Mouse (Mus musculus): ENCODE measurements around the gene Pakap.
"Not testable (repeated sequence)": the region's sequence is repeated elsewhere in the genome, so short reads cannot be mapped to it uniquely, and the experiment has no call there.

Gene Pakap

GRCm38 (mm10) chr4:57867454-57867853, 299.5 kb downstream of the Pakap start:
- DNase-seq (ENCODE audit: low read depth, low spot score), result peak; percentile 27

DNA sequence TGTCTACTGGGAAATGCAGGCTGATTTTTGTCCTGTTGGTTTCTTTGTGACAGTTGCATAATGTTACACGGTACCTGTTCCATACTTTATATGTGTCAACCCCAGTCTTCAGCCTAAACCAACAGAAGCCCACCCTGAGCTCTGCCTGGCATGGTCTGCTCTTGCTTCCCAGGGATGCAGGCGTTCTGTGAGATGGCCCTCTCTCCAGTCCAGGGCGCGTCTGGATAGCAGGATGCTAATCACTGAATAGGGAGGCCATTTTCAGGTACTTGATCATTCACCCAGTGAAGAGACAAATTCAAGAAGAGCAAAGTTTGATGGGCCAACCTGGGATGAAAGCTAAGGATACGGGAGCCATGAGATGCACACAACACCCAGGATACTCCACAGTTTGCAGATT, 311.2 kb downstream of the Pakap start:
- no peak for DNase-seq (ENCODE audit: low read depth, low spot score)

DNA sequence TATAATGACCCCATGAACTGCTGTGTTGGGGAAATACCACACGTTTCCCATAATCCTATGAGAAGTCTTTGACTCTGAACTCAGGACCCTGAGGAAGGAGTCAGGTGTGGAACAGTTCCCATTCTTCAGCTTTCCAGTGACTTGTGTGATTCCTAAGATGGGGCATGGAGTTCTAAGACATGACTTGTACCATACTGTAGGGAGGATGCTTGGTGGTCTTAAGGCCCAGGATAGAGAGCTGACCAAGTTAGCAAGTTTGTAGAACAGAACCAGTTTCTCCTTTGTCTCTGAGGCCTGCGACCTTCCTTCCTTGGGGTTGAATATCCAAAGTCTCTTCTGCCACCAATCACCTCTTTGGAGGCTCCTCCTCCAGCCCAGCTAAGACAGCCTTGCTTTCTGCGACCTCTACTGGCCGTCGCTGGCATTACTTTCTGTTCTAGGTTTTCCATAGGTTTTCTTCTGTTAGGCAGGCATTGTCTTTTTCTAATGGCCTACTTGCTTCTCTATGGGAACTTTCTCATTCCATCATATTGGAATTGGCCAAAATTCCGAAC, 311.9 kb downstream of the Pakap start:
- peak; percentile 68 for DNase-seq (ENCODE audit: low read depth, low spot score)

DNA sequence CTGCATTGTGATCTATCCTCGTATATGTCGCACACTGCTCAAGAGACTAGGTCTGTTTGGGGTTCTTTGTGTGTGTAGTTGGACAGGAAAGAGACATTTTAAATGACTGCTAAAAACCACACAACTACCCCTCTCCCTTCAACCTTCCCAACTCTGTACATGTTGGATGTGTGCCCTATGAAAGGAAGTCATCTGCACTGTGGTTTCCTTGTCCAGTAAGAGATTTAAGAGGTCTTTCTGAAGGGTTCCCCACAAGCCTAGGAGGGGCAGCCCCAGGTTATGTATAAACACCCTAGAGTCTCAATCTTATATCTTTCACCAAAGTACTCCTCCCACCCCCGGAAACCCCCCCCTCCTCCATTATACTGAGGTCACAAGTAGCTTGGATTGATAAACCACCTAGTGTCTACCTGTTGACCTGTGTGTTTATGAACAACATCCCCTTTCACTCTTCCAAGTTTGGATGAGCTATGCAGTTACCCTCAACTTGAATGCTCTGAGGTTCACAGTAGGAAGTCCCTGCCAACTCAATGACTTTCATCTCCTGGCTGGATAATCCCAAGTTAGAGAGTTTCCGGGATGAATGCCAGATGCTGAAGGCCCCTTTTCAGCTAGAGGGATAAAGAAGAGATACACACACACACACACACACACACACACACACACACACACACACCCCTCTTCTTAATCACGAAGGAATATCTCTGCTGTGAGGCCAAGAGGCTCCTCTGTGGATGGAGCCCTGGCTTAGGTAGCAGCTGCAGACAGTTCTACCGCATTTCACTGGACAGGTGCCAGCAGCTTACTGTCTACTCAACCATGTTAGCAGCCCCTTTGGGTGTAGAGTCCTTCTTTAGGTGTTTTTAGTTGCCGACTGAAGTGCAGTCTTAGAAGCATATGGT, 315.8 kb downstream of the Pakap start:
- DNase-seq (ENCODE audit: low read depth, low spot score), result no peak

DNA sequence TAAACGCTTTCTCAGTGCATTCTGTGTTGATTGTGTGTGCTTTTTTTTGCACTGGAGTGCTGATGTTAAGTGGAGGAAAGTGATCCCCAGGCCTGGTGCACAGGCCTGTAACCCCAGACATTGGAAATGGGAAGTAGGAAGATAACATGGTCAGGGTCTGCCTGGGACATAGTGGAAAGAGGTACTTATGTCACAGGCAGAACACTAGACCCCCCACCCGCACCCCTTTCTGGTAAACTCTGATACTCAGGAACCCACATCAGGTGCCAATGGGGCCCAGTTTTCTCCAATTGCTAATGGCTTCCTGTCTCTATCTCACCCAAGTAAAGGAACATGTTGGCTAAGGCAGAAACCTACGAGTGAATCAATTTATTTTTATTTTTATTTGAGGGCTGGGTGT, 316.5 kb downstream of the Pakap start:
- no peak for DNase-seq (ENCODE audit: low read depth, low spot score)

DNA sequence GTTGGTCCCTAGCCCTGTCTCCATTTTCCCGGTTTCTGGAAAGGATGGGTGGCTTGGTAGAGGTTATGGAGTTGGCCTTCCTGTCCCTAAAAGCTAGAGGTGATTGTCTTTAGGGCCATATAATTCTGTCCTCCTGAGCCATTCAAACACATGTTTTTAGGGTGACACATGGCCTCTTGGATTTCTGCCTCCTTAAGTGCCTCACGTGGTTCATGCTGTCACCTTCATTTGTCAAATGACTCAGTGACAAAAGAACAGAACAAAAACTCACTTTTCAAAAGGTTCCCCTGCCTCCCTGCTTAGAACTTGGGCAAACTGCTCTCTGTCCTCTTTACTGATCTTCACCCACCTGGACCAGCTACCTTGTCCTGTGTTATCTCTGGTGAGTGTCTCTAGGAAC, 317.2 kb downstream of the Pakap start:
- DNase-seq (ENCODE audit: low read depth, low spot score), result no peak

GRCm38 (mm10) chr4:57886066-57886887, 318.3 kb downstream of the Pakap start:
- DNase-seq (ENCODE audit: low read depth, low spot score), result peak; percentile 25

DNA sequence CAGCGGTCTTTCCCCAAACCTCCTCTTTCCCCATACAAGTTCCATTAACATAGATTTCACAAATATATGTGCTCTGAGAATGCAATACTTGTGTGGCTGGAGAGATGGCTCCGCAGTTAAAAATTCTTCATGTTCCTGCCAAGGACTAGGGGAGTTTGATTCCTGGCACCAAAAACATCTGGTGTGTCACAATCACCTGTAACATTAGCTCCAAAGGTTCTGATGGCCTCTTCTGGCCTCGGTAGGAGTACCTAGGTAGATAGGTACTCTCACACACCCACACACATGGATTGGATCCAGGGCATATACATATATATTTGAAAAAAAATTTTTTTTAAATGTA, 318.9 kb downstream of the Pakap start:
- DNase-seq (ENCODE audit: low read depth, low spot score), result no peak

GRCm38 (mm10) chr4:57888246-57888645, 320.3 kb downstream of the Pakap start:
- no peak for DNase-seq (ENCODE audit: low read depth, low spot score)

- not testable (repeated sequence) for DNase-seq (ENCODE audit: low read depth, low spot score)
These were observed 321.0 kb downstream of the Pakap start for GRCm38 (mm10) chr4:57888978-57889377.

DNA sequence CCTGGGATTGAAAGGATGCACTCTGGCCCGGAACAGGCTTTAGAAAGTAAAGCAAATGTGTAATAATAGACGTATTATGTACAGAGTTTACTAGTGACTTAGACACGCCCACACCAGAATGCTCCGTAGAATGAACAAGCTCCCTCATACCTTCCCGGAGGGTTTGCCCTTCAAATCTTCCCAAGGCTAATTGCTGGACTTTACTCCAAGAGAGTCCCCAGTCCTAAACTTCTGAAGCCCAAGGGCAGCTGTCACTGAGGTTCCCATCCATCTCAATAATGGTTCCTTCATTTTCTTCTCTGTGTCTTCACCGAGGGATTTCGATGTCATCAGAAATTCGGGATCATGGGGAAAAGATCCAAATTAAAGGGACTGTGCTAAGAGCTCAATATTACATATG, 321.8 kb downstream of the Pakap start:
- no peak for DNase-seq (ENCODE audit: low read depth, low spot score)

DNA sequence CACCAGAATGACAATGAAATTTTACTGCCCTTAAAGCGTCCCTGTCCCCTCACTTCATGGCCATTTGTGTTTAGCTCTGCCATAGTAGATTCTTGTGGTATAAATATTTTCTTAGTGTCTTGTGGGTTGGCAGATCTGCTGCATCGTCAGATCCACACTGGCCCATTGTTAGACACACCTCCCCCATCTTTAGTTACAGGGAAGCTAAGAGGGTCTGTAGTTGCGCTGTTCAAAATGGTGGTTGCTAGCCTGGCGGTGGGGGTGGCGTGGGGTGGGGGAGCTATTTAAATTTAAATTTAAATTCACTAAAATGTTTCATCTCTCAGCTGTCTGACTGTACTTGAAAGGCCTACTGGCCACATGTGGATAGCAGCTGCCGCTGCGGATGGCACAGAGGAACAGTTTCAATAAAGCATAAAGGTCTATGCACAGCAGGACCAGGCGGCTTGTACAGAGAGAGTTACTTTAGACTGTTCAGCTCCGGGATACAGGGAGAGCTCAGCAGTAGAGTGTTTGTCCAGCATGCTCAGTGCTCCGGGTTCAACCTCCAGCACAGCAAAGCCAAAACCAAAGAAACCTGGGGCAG, 324.1 kb downstream of the Pakap start:
- no peak for DNase-seq (ENCODE audit: low read depth, low spot score)

DNA sequence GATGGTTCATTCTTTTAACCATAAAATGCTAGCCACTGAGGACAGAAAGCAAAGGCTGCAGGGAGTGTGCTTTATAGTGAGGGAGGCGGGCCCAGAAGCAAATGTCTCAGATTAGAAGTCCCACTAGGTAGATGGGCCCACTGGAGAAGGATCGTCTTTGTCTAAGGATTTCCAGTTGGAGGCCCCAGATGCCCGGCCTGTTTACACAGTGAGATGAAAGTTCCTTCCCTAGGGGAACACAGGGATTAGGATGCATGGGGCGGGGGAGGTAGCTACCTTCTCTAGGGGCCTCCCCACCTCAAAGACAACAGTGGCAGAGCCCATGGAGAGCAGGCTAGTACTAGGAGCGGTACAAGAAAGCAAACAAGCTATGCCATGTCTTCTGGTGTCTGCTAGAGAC, 327.2 kb downstream of the Pakap start:
- DNase-seq (ENCODE audit: low read depth, low spot score), result no peak

DNA sequence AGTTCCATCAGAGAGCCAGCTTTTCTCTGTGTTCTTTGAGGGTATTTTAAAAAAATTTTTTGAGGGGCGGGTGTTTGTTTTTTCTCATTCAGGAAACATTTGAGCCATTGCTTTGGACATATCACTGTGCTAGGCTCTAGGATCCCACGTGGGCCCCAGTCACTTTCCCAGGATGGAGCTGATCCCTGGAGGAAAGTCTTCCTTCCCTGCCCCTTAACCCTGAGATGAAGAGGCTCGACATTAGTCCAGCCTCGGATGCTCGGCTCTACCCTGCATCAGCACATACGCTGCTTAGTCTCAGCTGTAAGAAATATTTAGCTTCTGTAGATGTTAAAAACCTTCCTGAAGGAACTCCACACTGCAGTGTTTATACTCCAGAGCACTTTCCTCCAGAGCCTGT, 327.9 kb downstream of the Pakap start:
- no peak for DNase-seq (ENCODE audit: low read depth, low spot score)

DNA sequence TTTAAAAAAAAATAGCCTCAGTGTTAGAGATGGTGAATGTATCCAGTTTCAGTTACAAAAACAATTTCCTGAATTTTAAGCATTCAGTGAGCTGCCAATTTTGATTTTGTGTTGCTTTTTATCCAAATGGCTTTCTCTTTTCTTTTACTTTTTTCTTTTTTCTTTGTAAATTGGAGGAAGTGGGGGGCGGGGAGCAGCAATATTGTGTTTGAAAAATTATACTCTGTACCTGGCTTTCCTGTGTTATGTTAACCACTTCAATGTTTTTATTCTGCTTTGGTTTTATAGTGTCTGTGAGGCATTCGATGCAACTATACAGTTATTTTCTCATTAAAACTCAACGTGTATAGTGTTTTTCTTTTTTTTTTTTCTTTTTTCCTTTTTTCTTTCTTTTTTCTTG, 328.7 kb downstream of the Pakap start:
- peak; percentile 64 for DNase-seq (ENCODE audit: low read depth, low spot score)

- DNase-seq (ENCODE audit: low read depth, low spot score), result peak; percentile 37
These were observed 333.2 kb downstream of the Pakap start for GRCm38 (mm10) chr4:57901210-57901609.

GRCm38 (mm10) chr4:57902619-57903018, 334.6 kb downstream of the Pakap start:
- no peak for DNase-seq (ENCODE audit: low read depth, low spot score)

DNA sequence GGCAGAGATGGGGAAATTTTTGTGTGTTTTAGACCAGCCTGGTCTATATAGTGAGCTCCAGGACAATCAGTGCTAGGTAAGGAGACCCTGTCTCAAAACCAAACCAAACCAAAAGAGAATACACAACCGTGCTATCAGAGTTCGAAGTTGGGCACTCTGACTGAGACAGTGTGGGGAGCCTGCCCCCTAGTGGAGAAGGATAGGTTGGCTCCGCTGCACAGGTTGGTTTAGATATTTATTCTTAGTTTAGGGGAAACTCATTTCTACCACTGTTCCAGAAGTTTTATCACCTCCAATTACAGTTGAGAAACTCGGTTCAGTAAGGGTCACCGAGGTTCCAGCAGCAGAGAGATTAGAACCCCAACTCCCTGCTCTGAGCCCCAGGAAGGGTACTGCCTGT, 336.2 kb downstream of the Pakap start:
- DNase-seq (ENCODE audit: low read depth, low spot score), result peak; percentile 61

DNA sequence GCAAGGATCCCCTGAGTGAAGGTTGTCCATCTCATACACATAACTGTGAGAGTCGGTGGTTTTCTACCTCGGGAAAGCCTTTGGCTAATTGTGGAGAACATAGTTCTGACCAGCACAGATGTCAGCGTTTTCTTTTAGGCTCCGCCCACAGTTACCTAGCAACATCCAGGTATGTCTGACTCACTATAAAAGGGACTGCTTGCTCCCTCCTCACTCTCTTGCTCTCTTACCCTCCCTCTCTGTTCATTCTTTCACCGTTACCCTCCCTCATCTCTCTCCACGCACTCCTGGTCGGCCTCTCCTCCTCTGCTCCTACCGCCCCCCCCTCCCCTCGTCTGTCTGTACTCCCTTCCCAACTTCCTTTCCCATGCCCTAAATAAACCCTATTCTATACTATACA, 336.7 kb downstream of the Pakap start:
- peak; percentile 30 for DNase-seq (ENCODE audit: low read depth, low spot score)

- DNase-seq (ENCODE audit: low read depth, low spot score), result no peak
These were observed 338.7 kb downstream of the Pakap start for GRCm38 (mm10) chr4:57906708-57907107.

DNA sequence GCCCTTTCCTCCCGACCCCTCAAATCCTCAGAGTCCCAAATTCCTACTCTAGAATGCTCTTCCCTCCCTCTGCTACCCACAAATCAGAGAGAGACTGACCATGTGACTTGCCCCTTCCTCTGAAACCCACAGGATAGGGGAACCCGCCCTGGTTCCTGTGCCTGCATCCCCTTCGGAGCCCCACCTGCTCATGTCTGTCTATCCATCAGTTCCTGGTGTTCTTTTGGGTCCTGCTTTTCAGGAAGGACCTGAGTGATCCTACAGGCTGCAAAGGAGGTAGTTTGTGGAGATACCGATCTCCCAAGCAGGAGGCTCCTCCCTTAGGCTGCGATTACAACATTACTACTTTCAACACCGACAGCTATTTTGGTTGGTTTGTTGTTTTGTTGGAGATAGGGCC, 340.9 kb downstream of the Pakap start:
- DNase-seq (ENCODE audit: low read depth, low spot score), result no peak

GRCm38 (mm10) chr4:57913021-57913420, 345.0 kb downstream of the Pakap start:
- DNase-seq (ENCODE audit: low read depth, low spot score), result no peak
